Mouse (Mus musculus) lung, embryonic 14.5 days (tissue): Measurements from ENCODE around the gene Plpp6. TPM values are rescaled to one million over a fixed set of nuclear protein-coding genes. Genes with fewer than 3 reads are reported as not detected.
A peak's percentile ranks its signal among the peaks of the same experiment; 100 is the strongest.

Source experiments
- ATAC-seq: fragments of 200-750 bp; cut with Nextera tagmentation; 2 replicates; pipeline ENCODE4 v1.8.0; 2017; ENCODE audit warnings: mild to moderate bottlenecking, moderate TSS enrichment, moderate library complexity; ENCODE audit not compliant: insufficient read depth
- DNase-seq: peaks from one replicate; pipeline ENCODE4 v3.0.0-alpha.2; 2015
- H3K27ac ChIP-seq: fragments of 300-500 bp; sonication (generic); 2 replicates; pipeline ENCODE4 v1.5.1; 2014; ENCODE audit warnings: low read depth, mild to moderate bottlenecking, moderate library complexity
- H3K27me3 ChIP-seq: fragments of 300-500 bp; sonication (generic); 2 replicates; pipeline ENCODE4 v1.6.1; 2014; ENCODE audit warnings: low read length, control low read depth; ENCODE audit not compliant: insufficient read depth
- H3K36me3 ChIP-seq: fragments of 300-500 bp; sonication (generic); 2 replicates; pipeline ENCODE4 v1.6.1; 2014; ENCODE audit warnings: control low read depth; ENCODE audit not compliant: insufficient read depth
- H3K4me1 ChIP-seq: fragments of 300-500 bp; sonication (generic); 2 replicates; pipeline ENCODE4 v1.6.1; 2014; ENCODE audit warnings: antibody characterized with exemption, control low read depth; ENCODE audit not compliant: insufficient read depth
- H3K4me2 ChIP-seq: fragments of 300-500 bp; sonication (generic); 2 replicates; pipeline ENCODE4 v1.6.1; 2014; ENCODE audit warnings: mild to moderate bottlenecking
- H3K4me3 ChIP-seq: fragments of 300-500 bp; sonication (generic); 2 replicates; pipeline ENCODE4 v1.5.1; 2014; ENCODE audit warnings: low read depth, low read length
- H3K9ac ChIP-seq: fragments of 300-500 bp; sonication (generic); 2 replicates; pipeline ENCODE4 v1.6.1; 2014
- H3K9me3 ChIP-seq: fragments of 300-500 bp; sonication (generic); 2 replicates; pipeline ENCODE4 v1.6.1; 2016; ENCODE audit warnings: low read depth, low read length, control low read depth
- CTCF ChIP-seq: IDR thresholded peaks from 2 replicates; pipeline ENCODE4 v1.5.1; 2016; ENCODE audit warnings: antibody characterized with exemption, low read depth
- WGBS: fragments of 180-500 bp; shearing (Covaris S2); extraction: QIAGEN DNeasy Blood & Tissue Kit; methylation state at CpG from one replicate; pipeline ENCODE4 v1.1.7; 2014; 5-methylcytosine and 5-hydroxymethylcytosine counted together
- polyA plus RNA-seq: library from polyadenylated mRNA; unstranded; fragments of >200 nt; fragmentation: Nextera tagmentation; extraction: Ambion mirVana; gene quantifications from 2 replicates; pipeline ENCODE4 v1.2.1, GENCODE M21; 2014

Gene Plpp6
- polyA plus RNA-seq, 1 experiment from 2014 or later: 10.3 TPM

DNA sequence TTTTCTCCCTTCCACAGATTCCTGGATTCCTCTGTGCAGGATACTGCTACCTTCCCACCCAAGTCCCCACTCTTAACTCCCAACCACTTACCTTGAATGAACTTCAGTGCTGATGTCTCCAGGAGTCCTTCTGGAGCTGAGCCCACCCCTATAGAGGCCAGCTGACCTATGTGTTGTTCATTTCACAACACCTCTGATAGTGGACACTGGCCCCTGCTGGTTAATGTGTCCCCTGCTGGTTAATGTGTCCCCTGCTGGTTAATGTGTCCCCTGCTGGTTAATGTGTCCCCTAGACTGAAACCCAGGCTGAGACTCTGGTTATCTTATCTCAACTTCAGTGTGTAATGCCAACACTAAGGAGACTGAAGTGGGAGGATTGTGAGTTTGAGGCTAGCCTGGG, 34.7 kb upstream of the Plpp6 start:
- no peaks in the 10 kb centered on the region for H3K4me1 ChIP-seq
- no peak overlapping the region for H3K4me3 ChIP-seq
- no peak for DNase-seq
- H3K4me2 ChIP-seq: no peak overlapping the region
- H3K36me3 ChIP-seq: no peaks in the 10 kb centered on the region
- H3K27me3 ChIP-seq: no peaks in the 10 kb centered on the region
- H3K9me3 ChIP-seq: no peaks in the 10 kb centered on the region
- TF ChIP-seq CTCF: no peak
- no peak overlapping the region for H3K27ac ChIP-seq
- no peak overlapping the region for H3K9ac ChIP-seq
- no peak for ATAC-seq

- TF ChIP-seq CTCF: no peak
- WGBS: 82% methylated on average over 3 of the region's 3 CpGs
- H3K4me2 ChIP-seq: no peak overlapping the region
- H3K27ac ChIP-seq: no peak overlapping the region
- H3K27me3 ChIP-seq: no peaks in the 10 kb centered on the region
- H3K4me1 ChIP-seq: no peaks in the 10 kb centered on the region
- no peak overlapping the region for H3K9ac ChIP-seq
- H3K4me3 ChIP-seq: no peak overlapping the region
- DNase-seq (no peak), ATAC-seq (no peak)
- H3K36me3 ChIP-seq: no peaks in the 10 kb centered on the region
- H3K9me3 ChIP-seq: no peaks in the 10 kb centered on the region
These were observed 28.9 kb upstream of the Plpp6 start for GRCm38 (mm10) chr19:28934897-28935296.

DNA sequence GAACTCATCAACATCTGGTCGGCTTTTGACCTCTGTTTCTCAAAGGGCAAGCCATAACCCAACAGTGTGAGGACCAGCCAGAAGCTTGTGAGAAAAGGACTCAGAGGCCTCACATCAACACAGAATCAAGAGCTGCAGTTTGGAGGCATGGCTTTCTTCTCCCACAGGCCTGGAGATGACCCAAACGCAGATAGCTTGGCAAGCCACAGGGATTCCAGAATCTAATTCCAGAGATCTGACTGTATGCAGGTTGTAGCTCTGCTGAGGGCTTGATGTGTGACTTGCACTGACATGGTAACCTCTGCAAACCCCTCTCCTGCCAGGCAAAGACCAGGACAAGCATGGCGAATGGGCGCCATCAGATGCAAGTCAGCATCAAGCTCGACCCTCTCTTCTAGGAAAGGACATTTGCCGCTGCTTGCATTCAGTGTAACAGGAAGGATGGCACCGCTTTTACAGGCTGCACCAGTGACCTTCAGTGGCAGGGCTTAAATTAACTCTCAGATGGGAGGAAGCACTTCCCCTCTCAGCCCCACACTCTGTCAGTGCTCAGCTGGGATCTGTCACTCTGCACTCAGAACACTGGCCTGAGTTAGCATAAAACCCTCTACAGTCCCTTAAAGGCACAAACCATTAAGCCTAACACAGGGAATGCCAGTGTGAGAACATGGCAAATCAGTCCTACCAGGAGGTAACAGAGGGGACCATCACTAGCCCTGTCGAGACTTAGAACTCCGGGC, 23.4 kb upstream of the Plpp6 start:
- peak; percentile 93 for DNase-seq
- peak overlapping the region; percentile 68 for H3K27ac ChIP-seq
- peak; percentile 98 for ATAC-seq
- peaks cover 3% of the 10 kb centered on the region; the same call in 1 of the 2 replicates for H3K4me1 ChIP-seq
- 35% methylated on average over 9 of the region's 9 CpGs for WGBS
- no peaks in the 10 kb centered on the region for H3K27me3 ChIP-seq
- no peak overlapping the region for H3K9ac ChIP-seq
- no peak overlapping the region for H3K4me2 ChIP-seq
- H3K36me3 ChIP-seq: no peaks in the 10 kb centered on the region
- H3K9me3 ChIP-seq: no peaks in the 10 kb centered on the region
- no peak overlapping the region for H3K4me3 ChIP-seq
- no peak for TF ChIP-seq CTCF

GRCm38 (mm10) chr19:28941271-28941670, 22.5 kb upstream of the Plpp6 start:
- 33% methylated on average over 4 of the region's 4 CpGs for WGBS
- Histone ChIP-seq H3K27me3 (no peaks in the 10 kb centered on the region), H3K9me3 (no peaks in the 10 kb centered on the region), H3K4me3 (no peak overlapping the region), H3K9ac (no peak overlapping the region), H3K27ac (peak overlapping the region; percentile 64), H3K36me3 (no peaks in the 10 kb centered on the region), H3K4me1 (peaks cover 3% of the 10 kb centered on the region; the same call in 1 of the 2 replicates), H3K4me2 (no peak overlapping the region)
- no peak for DNase-seq
- no peak for ATAC-seq
- TF ChIP-seq CTCF: no peak

- TF ChIP-seq CTCF: no peak
- Histone ChIP-seq H3K36me3 (no peaks in the 10 kb centered on the region), H3K4me2 (no peak overlapping the region), H3K9ac (no peak overlapping the region), H3K27me3 (no peaks in the 10 kb centered on the region), H3K4me3 (no peak overlapping the region), H3K27ac (no peak overlapping the region), H3K9me3 (no peaks in the 10 kb centered on the region), H3K4me1 (peaks cover 3% of the 10 kb centered on the region; the same call in 1 of the 2 replicates)
- DNase-seq (no peak), ATAC-seq (no peak)
- 27% methylated on average over 4 of the region's 4 CpGs for WGBS
These were observed 17.0 kb upstream of the Plpp6 start for GRCm38 (mm10) chr19:28946782-28947181.

DNA sequence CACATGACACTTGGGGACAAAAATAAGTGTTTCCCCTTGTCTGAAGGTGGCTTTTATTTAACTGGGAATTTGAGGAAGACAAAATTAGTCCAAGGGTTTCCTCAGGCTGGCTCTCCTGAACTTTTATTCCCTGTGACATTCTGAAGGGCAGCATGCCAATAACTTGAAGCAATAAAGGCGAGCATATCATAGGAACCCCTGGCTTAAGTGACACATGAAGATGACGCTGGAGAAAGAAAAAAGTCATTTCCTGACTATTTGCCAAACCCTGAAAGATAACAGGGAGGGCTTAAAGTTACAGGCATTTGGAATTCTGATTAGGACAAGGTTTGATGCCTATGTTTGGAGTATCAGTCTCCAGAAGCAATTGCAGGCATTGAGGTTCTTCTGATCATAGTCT, 16.4 kb upstream of the Plpp6 start:
- ATAC-seq (no peak), DNase-seq (peak; percentile 52)
- H3K4me1 ChIP-seq: no peaks in the 10 kb centered on the region
- no peak overlapping the region for H3K9ac ChIP-seq
- no peak overlapping the region for H3K4me3 ChIP-seq
- no peak overlapping the region for H3K27ac ChIP-seq
- WGBS: 25% methylated on average over 2 of the region's 2 CpGs
- H3K4me2 ChIP-seq: no peak overlapping the region
- no peak for TF ChIP-seq CTCF
- H3K9me3 ChIP-seq: no peaks in the 10 kb centered on the region
- no peaks in the 10 kb centered on the region for H3K36me3 ChIP-seq
- no peaks in the 10 kb centered on the region for H3K27me3 ChIP-seq

GRCm38 (mm10) chr19:28951251-28951650, 12.5 kb upstream of the Plpp6 start:
- H3K27me3 ChIP-seq: no peaks in the 10 kb centered on the region
- no peak overlapping the region for H3K27ac ChIP-seq
- no peak overlapping the region for H3K9ac ChIP-seq
- 75% methylated on average over 5 of the region's 5 CpGs for WGBS
- no peak for TF ChIP-seq CTCF
- no peak overlapping the region for H3K4me3 ChIP-seq
- no peaks in the 10 kb centered on the region for H3K9me3 ChIP-seq
- ATAC-seq (no peak), DNase-seq (no peak)
- H3K4me2 ChIP-seq: no peak overlapping the region
- H3K36me3 ChIP-seq: no peaks in the 10 kb centered on the region
- no peaks in the 10 kb centered on the region for H3K4me1 ChIP-seq
